Mouse (Mus musculus): ENCODE measurements at regions not wholly inside any gene's neighbourhood (a gene's known extent, or its start where the extent isn't known, plus 50 kb on each side); places are given as distances from the start of the nearest gene placed in this dataset.
A peak's percentile ranks its signal among the peaks of the same experiment; 100 is the strongest.
"Not testable (repeated sequence)": the region's sequence is repeated elsewhere in the genome, so short reads cannot be mapped to it uniquely, and the experiment has no call there.

DNA sequence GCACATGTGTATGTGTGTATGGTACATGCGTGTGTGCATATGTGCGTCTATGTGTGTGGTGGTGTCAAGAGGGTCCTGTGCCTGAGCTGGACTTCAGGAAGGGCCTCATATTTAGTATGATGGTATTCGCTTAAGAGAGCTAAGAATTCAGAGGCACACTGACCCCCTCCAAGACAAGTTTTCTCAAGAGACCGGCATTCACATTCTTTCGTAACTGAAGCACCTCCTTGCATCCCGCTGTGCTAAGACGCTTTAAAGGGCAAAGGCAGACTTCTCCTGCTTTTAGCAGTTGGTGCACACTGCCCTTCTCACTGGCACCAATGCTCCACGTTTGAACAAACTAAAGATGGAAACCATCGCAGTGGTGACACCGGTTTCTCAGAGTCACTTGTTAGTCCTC lies 110.3 kb upstream of the Shb start:
- DNase-seq: no peak

GRCm38 (mm10) chr4:45641272-45641671 lies 109.0 kb upstream of the Shb start:
- no peak for DNase-seq

DNA sequence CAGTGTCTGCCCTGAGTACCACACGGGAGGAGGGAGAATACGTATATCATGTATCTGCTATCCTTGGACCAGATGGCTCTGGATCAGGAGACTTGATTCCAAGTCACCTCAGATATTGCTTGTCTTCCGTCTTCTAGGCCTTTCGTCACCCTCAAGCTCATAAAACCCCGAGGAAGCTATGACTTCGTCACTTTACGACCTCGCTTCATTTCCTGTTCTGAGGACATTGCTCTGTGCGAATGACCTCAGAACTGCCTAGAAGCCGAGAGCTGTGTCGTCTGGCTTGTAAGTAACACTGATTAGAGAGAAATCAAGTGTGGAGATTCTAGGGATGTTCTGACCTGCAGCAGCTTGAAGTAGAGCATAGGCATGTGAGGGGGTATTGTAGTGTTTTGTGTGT lies 108.4 kb upstream of the Shb start:
- no peak for DNase-seq

DNA sequence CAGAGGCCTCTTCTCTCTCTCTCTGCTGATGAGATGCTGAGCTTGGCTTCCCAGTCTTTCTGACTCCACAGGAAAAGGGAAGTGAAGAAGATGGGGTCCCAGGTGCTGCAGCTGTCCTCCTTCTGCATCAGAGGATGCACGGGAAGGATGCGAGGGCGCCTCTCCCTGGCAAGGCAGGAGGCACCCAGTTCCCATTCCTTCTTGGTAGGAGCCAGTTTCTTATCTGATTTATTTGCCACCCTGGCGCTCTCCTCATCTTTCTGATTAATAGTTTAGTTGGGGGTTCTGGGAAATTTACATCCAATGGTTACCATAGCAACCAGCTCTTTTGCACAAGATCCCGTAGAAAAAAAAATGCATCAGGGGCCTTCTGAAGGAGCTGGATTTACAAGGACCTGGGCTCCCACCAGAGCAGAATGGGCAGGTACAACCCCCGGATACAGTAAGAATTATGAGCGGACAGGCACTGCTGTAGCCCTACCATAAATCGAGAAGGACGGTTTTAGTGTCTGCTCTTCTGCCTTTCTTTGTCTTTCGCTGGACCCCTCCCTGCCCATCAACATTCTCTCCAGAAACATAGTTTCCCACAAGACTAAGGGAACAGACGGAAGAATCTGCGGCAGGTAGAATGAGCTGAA lies 107.2 kb upstream of the Shb start:
- no peak for DNase-seq

GRCm38 (mm10) chr4:45638411-45638810 lies 106.1 kb upstream of the Shb start:
- DNase-seq: no peak

GRCm38 (mm10) chr4:45631276-45632045 lies 99.2 kb upstream of the Shb start:
- DNase-seq: no peak

DNA sequence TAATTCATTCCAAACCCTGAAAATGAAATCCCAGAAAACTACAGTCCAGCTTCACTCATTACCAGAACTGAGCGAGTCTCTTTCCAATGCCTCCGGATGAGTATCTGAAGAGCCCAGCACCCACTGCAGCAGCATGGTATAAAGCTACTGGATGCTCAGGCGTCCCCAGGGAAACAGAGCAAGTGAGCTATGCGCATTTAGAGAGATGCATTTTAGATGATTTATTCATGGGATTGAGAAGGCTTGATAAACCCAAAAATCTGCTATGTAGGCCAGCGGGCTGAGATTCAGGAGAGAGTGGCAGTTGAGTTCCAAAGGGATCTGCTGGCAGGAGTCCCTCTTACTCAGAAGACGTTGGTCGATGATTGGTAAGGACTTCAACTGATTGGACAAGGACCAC lies 93.4 kb upstream of the Shb start:
- no peak for DNase-seq

DNA sequence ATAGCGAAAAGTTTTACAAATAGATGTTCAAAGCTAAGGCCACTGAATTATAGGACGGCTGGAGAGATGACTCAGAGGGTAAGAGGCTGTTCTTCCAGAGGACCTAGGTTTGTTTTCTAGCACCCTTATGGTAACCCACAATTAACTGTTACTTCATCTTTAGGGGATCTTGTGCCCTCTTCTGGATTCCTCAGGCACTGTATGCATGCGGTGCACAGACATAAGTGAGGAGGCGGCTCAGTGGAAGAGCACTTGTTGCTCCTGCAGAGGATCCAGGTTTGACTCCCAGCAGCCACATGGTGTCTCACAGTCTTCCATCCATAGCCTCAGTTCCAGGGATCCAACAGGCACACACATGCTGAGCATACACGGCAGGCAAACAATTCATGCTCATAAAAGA lies 89.7 kb upstream of the Shb start:
- DNase-seq: no peak

DNA sequence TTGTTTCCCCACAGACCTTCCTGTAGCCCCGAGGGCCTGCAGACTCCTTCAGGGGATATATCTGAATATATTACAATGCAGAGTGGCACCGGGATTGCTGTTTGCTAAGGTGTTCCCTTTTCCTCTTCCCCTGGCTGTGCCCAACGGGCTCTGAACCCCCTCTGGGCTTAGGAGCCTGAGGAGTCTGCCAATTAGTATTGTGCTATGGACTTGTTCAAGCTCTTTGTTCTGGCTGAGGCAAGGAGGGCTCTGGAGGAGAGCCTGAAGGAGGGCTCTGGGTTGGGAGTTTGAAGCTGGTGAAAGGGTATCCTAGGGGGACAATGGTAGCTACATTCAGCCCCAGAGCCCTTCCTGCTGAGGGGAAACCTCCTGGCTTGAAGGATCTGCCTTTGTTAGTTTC lies 84.9 kb upstream of the Shb start:
- DNase-seq: no peak

DNA sequence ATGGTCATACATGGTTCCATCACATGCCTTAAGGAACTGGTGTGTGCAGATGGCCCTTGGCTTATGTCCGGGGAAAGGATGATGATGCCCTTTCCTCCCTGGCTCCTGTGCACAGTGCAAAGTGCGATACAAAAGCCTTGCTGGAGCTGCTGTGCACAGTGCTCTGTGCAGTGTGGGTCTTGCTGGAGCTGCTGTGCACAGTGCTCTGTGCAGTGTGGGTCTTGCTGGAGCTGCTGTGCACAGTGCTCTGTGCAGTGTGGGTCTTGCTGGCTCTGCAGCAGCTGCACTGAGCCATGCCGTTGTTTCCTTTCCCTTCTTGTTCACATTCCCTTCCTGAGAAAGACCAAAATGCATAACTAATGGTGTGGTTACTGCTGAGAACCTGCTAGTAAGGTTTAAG lies 81.2 kb upstream of the Shb start:
- not testable (repeated sequence) for DNase-seq

- DNase-seq: peak; percentile 52
These were observed 79.9 kb upstream of the Shb start for GRCm38 (mm10) chr4:45612132-45612531.

DNA sequence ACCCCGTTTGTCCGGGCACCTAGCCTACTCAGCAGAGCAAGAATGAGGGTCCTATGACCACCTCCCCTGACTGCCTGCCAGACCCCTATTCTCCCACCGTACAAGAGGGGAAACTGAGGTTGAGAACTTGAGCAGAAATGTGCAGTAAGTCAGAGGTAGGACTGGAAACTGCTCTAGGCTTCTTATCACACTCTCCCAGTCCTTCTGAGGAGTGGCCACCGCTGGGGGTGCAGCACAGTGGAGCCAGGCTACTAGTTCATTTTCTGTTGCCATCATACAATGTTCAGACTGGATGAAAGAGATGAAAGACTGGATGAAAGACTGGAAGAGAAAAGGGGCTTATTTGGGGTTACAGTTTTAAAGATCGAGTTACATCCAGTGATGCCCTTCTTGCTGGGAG lies 78.7 kb upstream of the Shb start:
- DNase-seq: no peak

- no peak for DNase-seq
These were observed 74.3 kb upstream of the Shb start for GRCm38 (mm10) chr4:45606578-45606977.

DNA sequence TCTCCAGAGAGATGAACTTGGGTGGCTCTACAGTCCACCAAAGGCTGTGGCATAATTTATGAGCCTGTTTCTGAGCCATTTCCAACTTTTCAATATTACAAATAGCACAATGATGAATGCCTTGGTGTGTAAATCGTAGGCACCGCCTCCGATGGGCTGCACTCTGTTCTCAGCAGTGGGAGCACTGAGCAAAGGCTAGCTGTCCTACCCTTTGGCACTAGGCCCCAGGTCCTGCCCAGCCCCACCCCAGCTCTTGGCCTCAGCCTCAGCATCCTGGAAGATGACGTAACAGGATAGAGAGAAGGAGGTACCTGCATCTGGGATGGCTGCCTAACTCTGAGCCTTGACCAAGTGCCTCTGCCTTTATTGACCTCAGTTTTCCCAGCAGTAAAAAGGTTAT lies 73.4 kb upstream of the Shb start:
- no peak for DNase-seq

DNA sequence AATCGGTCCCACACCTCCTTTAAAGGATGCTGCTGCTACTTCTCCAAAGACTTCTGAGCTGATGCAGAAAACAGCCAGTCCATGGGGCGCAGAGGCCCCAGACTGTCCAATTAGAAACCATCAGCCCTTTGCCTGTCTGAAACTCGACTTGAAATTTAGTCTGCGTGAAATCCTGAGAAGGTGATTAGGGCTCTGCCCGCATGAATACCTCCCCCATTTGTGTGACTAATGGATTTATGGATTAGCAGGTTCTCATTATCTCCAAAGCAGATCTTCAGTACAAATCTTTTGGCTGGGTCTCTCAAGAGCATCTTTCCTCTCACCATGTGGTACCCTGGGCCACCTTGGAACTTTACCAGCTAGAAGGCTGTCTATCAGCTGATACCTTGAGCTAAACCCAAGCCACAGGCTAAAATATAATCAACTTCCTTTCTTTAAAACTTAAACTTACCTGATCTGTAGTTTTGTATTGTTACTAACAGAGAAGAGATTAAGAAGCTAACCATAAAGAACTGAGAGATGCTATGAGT lies 72.1 kb upstream of the Shb start:
- no peak for DNase-seq

GRCm38 (mm10) chr4:45600520-45600919 lies 68.2 kb upstream of the Shb start:
- DNase-seq: no peak

GRCm38 (mm10) chr4:45593435-45593991 lies 61.2 kb upstream of the Shb start:
- no peak for DNase-seq

GRCm38 (mm10) chr4:45592766-45593165 lies 60.5 kb upstream of the Shb start:
- DNase-seq: no peak

DNA sequence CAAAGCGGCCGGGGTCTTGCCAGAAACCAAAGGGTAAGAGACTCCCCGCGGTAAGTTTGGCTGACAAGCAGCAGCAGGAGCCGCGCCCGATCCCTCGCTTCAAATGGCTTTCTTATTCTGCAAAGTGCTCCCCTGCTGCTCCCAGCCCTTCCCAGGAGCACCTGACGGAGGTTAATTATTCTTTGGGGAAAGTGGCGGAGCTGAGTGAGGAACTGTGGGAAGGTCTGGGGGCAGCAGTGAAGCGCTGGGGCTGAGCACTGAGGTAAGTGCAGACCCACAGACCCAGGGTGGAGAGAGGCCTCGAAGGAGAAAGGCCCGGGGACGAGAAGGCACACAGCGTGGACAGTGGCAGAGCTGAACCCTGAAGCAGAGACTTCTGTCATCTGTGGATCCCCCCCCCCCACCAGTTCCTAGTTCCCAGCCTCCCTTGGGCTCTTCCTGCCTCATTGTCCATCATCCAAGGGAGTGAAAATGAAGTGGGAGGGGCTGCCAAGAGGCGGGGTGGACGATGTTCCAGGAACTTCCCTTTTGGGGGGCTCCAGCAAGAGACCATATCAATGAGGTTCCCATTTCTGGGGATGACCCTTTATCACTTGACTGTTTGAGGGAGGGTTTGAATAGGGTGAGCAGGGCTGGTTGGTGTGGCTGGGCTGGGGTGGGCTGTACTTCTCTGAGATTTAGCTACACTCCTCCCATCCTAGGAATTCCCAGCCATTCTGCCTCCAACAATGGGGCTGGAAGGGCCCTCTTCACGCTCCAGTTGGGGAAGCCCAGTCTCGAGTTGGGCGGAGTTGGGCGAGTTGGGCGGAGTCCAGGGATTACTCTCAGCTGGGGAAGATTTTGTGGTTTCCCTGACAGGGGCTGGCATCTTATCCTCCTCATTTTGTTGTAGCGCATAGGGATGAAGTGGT lies 59.4 kb upstream of the Shb start:
- no peak for DNase-seq

DNA sequence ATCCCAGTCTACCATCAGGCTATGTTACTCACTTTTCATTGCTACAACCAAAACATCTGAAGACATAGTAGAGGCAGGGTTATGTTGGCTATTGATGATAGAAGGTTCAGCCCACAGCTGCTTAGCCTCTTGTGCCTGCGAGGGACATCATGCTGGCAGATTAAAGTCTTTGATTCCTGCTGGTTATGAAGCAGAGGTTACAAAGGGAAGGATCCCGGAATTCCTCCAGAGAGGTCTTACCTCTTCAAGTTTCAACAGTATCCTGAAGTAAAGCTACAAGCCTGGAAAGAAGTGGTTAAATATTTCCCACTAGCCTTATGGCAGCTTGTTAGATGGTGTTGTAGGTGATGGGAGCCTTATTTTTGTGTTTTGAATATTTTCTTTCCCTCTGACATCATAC lies 58.6 kb upstream of the Shb start:
- no peak for DNase-seq

DNA sequence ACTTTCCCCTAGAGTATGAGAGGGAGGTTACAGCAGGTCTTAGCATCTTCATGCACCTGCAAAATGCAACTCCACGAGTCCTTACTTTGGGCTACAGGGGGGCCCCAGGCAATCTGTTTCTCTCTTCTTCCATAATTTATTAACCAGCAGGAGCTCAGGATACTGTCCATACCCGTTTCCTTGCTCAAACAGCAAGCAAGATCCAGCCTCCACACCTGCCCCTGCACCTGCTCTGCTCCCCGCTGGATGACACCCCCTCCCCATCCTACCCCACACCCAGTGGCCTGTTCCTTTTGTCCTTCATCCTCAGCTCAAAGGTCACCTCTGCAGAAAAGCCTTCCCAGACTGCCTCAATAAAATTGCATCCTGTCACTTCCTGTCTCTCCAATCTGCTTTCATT lies 56.1 kb upstream of the Shb start:
- no peak for DNase-seq

DNA sequence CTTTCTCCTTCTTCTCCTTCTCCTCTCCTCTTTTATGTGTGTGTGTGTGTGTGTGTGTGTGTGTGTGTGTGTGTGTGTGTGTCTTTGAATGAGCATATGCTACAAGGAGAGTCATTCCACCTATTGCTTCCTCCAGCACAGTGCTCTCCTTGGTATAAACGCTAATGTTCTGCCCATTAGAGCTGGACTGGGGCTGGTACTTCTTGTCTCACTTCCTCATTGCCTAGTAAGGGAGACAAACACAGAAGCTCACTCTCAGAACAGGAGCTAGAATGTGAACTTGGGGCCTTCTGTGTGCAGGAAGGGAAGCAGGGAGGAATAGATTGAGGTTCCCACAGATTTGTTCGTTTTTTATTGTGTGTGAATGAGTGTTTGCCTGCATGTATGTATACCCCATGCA lies 54.9 kb upstream of the Shb start:
- no peak for DNase-seq

GRCm38 (mm10) chr4:45586310-45586709 lies 54.0 kb upstream of the Shb start:
- DNase-seq: no peak

Measured in thymus, postnatal 25 days (tissue).